Mouse (Mus musculus): ENCODE measurements around the gene Rac2. TPM values are rescaled to one million over a fixed set of nuclear protein-coding genes. Genes with fewer than 3 reads are reported as not detected.
A peak's percentile ranks its signal among the peaks of the same experiment; 100 is the strongest.

Gene Rac2
- total and polyA plus RNA-seq, 3 experiments: 160 to 942 (median 453) TPM

DNA sequence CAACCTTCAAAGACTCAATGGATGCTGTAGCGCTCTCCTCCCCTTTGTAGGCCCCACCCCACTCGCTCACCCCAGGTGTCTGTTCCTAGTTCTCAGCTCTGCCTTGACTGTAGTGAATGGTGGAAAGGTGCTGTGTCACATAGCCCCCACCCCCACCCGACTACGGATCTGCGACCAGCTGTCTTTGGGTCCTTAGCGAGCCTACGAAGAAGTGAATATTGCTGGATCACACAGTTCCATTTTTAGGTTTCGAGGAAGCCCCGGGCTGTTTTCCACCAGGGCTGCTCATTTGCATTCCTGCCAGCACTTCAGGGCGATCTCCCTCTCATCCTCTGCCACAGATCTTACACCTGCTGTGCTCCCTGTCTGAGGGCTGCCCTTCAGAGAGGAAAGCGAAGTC, 10.8 kb upstream of the Rac2 start (continued):
- TF ChIP-seq ZKSCAN1 (IDR thresholded peaks at IDR 0.05; ENCODE audit: borderline replicate concordance, low read depth, low read length) (no peak), CHD1 (IDR thresholded peaks at IDR 0.05; ENCODE audit: low read depth, low read length) (no peak), MAFK (IDR thresholded peaks at IDR 0.05; ENCODE audit: insufficient replicate concordance, low read length) (peak; percentile 81), MYC (IDR thresholded peaks at IDR 0.05; ENCODE audit: low read depth, low read length) (no peak), ZNF384 (IDR thresholded peaks at IDR 0.05; ENCODE audit: low read depth, low read length) (no peak), JUND (conservative IDR thresholded peaks at IDR 0.05; ENCODE audit: low read depth, low read length) (no peak), TCF12 (IDR thresholded peaks at IDR 0.05; ENCODE audit: low read depth, low read length) (peak; percentile 91), ETS1 (conservative IDR thresholded peaks at IDR 0.05; ENCODE audit: low read depth, low read length) (peak; percentile 96), SMC3 (IDR thresholded peaks at IDR 0.05; ENCODE audit: low read depth, low read length) (no peak), PAX5 (IDR thresholded peaks at IDR 0.05; ENCODE audit: low read length) (no peak), E2F4 (IDR thresholded peaks at IDR 0.05; ENCODE audit: insufficient replicate concordance, low read depth, low read length) (no peak), GABPA (IDR thresholded peaks at IDR 0.05; ENCODE audit: insufficient replicate concordance, low read depth, low read length) (no peak), TBP (conservative IDR thresholded peaks at IDR 0.05; ENCODE audit: low read depth, low read length) (no peak), MAZ (IDR thresholded peaks at IDR 0.05; ENCODE audit: low read depth, low read length) (peak; percentile 13; the same call in 1 of the 2 replicates), JUN (IDR thresholded peaks at IDR 0.05; ENCODE audit: insufficient read depth, low read depth, low read length) (no peak), ELF1 (IDR thresholded peaks at IDR 0.05; ENCODE audit: low read depth, low read length) (0 out of 2 replicates have a peak, but pooled peaks have one; percentile 30)

DNA sequence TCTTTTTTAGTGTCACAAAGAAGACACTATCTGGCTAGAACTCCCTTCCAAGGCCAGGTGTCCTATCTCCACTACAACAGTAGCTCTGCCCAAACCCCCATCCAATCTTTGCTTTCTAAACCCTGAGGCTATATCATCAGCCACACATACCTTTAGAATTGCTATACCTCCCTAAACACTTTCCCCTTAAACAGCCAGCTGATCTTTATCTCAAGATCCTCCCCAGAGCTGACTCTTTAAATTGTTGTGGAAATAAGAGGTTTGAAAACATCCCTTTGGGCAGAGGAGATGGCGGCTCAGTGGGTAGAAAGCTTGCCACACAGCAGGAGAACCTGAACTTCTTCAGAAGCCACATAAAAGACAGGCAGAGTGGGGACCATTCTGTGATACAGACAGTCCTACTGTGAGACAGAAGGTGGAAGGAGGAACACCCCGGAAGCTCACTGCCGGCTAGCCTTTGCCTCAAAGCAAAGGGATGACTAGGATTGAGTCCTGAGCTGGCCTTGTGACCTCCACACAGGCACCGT, 3.8 kb upstream of the Rac2 start:
- Histone ChIP-seq H3K79me2 (replicated peaks; ENCODE audit: control insufficient read depth, extremely low read depth, insufficient read depth, poor library complexity, severe bottlenecking) (peaks cover 9% of the 10 kb centered on the region), H3K36me3 (replicated peaks in 1 of 2; ENCODE audit: control insufficient read depth in 1 of 2, insufficient read depth in 1 of 2, low read length in 1 of 2) (peaks cover 0 to 5% of the 10 kb centered on the region in 2 experiments), H3K9me3 (replicated peaks; ENCODE audit: low read length) (peaks cover 6% of the 10 kb centered on the region), H3K4me1 (ENCODE audit: control insufficient read depth in 1 of 2, insufficient read depth in 2 of 2) (peaks cover 29 to 60% of the 10 kb centered on the region in 2 experiments), H3K4me2 (ENCODE audit: insufficient read depth, low read depth, poor library complexity, severe bottlenecking) (no peak overlapping the region), H3K27ac (ENCODE audit: insufficient read depth, low read depth) (no peak overlapping the region), H3K9ac (ENCODE audit: insufficient read depth, low read depth) (no peak overlapping the region), H3K4me3 (replicated peaks in 1 of 3; ENCODE audit: low read depth in 2 of 3, low read length in 2 of 3, poor library complexity in 1 of 3) (no peak overlapping the region), H3K27me3 (replicated peaks) (no peaks in the 10 kb centered on the region)
- DNase-seq (ENCODE audit: extremely low read depth): no peak
- TF ChIP-seq ZMIZ1 (IDR thresholded peaks at IDR 0.05; ENCODE audit: low read depth, low read length) (no peak), IRF4 (IDR thresholded peaks at IDR 0.05; ENCODE audit: low read depth, low read length) (no peak)
- dilution Hi-C loops (cut with MboI; ENCODE audit: extremely low pct_ligation_motif_present, extremely low pct_unique_long_range_greater_than_20kb, low sequenced_read_pairs): no loop called here
- in situ Hi-C loops (cut with MboI; ENCODE audit: low pct_ligation_motif_present, low pct_unique_long_range_greater_than_20kb, low sequenced_read_pairs): no loop called here

DNA sequence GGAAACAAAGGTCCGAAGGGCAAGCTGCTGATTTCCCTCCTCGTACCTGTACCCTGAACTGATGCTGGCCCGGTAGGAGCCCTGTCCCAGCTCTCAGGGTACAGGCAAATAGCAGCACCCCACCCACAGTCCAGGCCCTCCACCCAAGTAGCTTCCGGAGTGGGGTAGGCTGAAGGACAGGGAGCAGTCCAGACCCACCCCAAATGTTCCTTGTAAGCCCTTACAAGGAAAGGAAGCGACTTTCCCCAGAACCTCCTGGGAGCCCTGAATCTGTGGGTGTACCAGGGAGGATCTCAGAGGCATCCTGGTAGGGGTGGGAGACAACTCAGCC, 348 bp downstream of the Rac2 start:
- H3K27me3 ChIP-seq (replicated peaks): no peaks in the 10 kb centered on the region
- peaks cover 44% of the 10 kb centered on the region for H3K79me2 ChIP-seq (replicated peaks; ENCODE audit: control insufficient read depth, extremely low read depth, insufficient read depth, poor library complexity, severe bottlenecking)
- TF ChIP-seq NELFE (IDR thresholded peaks at IDR 0.05; ENCODE audit: low read depth, low read length) (no peak), ZMIZ1 (IDR thresholded peaks at IDR 0.05; ENCODE audit: low read depth, low read length) (no peak), UBTF (IDR thresholded peaks at IDR 0.05; ENCODE audit: low read depth, low read length) (no peak), POLR2A (IDR thresholded peaks at IDR 0.05; ENCODE audit: low read depth, low read length) (no peak), POLR2AphosphoS2 (IDR thresholded peaks at IDR 0.05; ENCODE audit: low read depth, low read length) (no peak), JUND (conservative IDR thresholded peaks at IDR 0.05; ENCODE audit: low read depth, low read length) (no peak), RAD21 (IDR thresholded peaks at IDR 0.05; ENCODE audit: low read depth, low read length) (no peak), CHD2 (IDR thresholded peaks at IDR 0.05; ENCODE audit: low read length) (no peak), ETS1 (conservative IDR thresholded peaks at IDR 0.05; ENCODE audit: low read depth, low read length) (no peak), JUN (IDR thresholded peaks at IDR 0.05; ENCODE audit: insufficient read depth, low read depth, low read length) (no peak), MAZ (IDR thresholded peaks at IDR 0.05; ENCODE audit: low read depth, low read length) (no peak), ELF1 (IDR thresholded peaks at IDR 0.05; ENCODE audit: low read depth, low read length) (no peak), TBP (conservative IDR thresholded peaks at IDR 0.05; ENCODE audit: low read depth, low read length) (no peak), MAX (IDR thresholded peaks at IDR 0.05; ENCODE audit: low read length) (no peak), KAT2A (IDR thresholded peaks at IDR 0.05; ENCODE audit: insufficient replicate concordance, low read length) (no peak), NRF1 (IDR thresholded peaks at IDR 0.05; ENCODE audit: low read depth, low read length) (no peak), IRF4 (IDR thresholded peaks at IDR 0.05; ENCODE audit: low read depth, low read length) (no peak), CTCF (conservative IDR thresholded peaks at IDR 0.05 in 1 of 2, IDR thresholded peaks at IDR 0.05 in 1 of 2; ENCODE audit: low read depth in 2 of 2, low read length in 2 of 2) (no peak), E2F4 (IDR thresholded peaks at IDR 0.05; ENCODE audit: insufficient replicate concordance, low read depth, low read length) (no peak)
- peak overlapping the region; percentile 72 to 98 (median 87) for H3K4me3 ChIP-seq (replicated peaks in 1 of 3; ENCODE audit: low read depth in 2 of 3, low read length in 2 of 3, poor library complexity in 1 of 3)
- dilution Hi-C loops (cut with MboI; ENCODE audit: extremely low pct_ligation_motif_present, extremely low pct_unique_long_range_greater_than_20kb, low sequenced_read_pairs): no loop called here
- H3K4me2 ChIP-seq (ENCODE audit: insufficient read depth, low read depth, poor library complexity, severe bottlenecking): peak overlapping the region; percentile 19; the same call in 1 of the 2 replicates
- peaks cover 53 to 74% of the 10 kb centered on the region in 2 experiments for H3K4me1 ChIP-seq (ENCODE audit: control insufficient read depth in 1 of 2, insufficient read depth in 2 of 2)
- peak overlapping the region; percentile 97 for H3K9ac ChIP-seq (ENCODE audit: insufficient read depth, low read depth)
- peaks cover 37 to 46% of the 10 kb centered on the region in 2 experiments for H3K36me3 ChIP-seq (replicated peaks in 1 of 2; ENCODE audit: control insufficient read depth in 1 of 2, insufficient read depth in 1 of 2, low read length in 1 of 2)
- peak overlapping the region; percentile 98 for H3K27ac ChIP-seq (ENCODE audit: insufficient read depth, low read depth)
- no peak for DNase-seq (ENCODE audit: extremely low read depth)
- peaks cover 6% of the 10 kb centered on the region for H3K9me3 ChIP-seq (replicated peaks; ENCODE audit: low read length)
- in situ Hi-C loops (cut with MboI; ENCODE audit: low pct_ligation_motif_present, low pct_unique_long_range_greater_than_20kb, low sequenced_read_pairs): no loop called here

Data from CH12.LX (cell line).